Mouse (Mus musculus): ENCODE measurements at regions not wholly inside any gene's neighbourhood (a gene's known extent, or its start where the extent isn't known, plus 50 kb on each side); places are given as distances from the start of the nearest gene placed in this dataset.

DNA sequence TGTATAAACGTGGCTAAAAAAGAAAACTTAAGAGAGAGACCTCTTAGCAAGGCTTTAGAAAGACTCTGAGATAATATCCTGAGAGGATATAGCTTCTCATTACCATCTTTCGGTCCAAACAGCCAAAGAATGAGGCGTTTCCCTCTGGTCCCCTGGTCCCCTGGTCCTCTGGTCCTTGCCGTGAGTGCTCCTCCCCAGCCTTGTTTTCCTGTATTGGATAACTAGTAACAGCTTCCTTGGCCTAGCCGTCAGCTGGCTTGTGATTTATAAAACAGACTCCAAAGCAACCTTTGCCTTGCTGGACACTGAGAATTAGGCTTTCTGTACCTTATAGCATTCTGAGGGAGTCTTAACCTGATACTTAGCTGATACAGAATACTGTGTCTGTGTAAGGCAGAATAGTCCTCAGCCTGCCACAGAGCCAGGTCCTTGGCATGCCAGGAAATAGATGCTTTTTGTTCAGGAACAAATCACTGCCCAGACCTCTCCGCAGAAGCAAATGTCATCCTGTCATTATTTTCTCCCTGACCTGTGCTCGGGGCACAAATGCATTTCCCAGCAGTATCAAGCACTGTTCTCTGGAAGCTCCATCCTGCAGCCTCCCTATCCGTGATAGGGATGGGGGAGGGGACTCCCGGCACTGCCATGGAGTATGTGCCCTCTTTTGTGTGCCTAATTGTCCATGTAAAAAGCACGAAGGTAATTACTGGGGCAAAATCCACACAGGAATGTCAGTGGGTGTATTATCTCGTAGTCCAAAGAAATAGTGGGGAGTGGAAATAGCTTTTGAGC is 500.7 kb upstream of the Adamts9 start:
- Histone ChIP-seq H3K36me3 (ENCODE audit: control insufficient read depth, insufficient read depth, low read length) (no peaks in the 10 kb centered on the region), H3K9me3 (ENCODE audit: control insufficient read depth, low read length) (no peaks in the 10 kb centered on the region), H3K4me1 (ENCODE audit: control insufficient read depth, insufficient read depth, low read length) (peaks cover 9% of the 10 kb centered on the region), H3K4me2 (replicated peaks; ENCODE audit: low read depth, low read length, severe bottlenecking) (no peak overlapping the region), H3K4me3 (replicated peaks; ENCODE audit: low read length) (no peak overlapping the region), H3K27ac (replicated peaks; ENCODE audit: low read depth, low read length) (0 out of 2 replicates have a peak overlapping the region, but pooled peaks have one; percentile 13), H3K9ac (ENCODE audit: low read depth, low read length, severe bottlenecking) (no peak overlapping the region), H3K27me3 (ENCODE audit: control insufficient read depth, insufficient read depth, low read length) (no peaks in the 10 kb centered on the region)
- DNase-seq (ENCODE audit: low spot score) (no peak), ATAC-seq (ENCODE audit: low FRiP score, low read depth) (no peak)
- WGBS: 38% methylated on average over 11 of the region's 11 CpGs
- TF ChIP-seq POLR2A (IDR thresholded peaks at IDR 0.05; ENCODE audit: borderline replicate concordance, extremely low read depth, insufficient read depth, insufficient read length): no peak

DNA sequence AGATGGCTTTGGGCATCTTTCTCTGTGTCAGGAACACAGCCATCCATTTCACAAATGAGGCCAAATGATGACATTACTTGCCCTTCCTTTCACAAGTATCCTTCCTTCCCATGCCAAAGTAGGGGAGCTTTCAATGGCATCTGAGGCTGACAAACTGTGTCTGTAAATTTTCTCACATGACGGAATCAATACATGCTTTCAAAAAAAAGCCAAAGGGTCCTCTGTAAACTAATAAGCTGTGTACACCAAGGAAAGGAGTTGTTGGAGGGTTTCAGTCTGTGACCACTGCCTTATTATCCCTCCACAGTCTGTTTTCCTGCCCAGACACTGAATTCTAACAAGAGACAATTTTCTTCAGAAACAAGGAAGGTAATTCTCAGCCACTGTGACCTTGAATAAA is 490.2 kb upstream of the Adamts9 start:
- ATAC-seq (ENCODE audit: low FRiP score, low read depth): no peak
- H3K4me3 ChIP-seq (replicated peaks; ENCODE audit: low read length): no peak overlapping the region
- no peak for TF ChIP-seq POLR2A (IDR thresholded peaks at IDR 0.05; ENCODE audit: borderline replicate concordance, extremely low read depth, insufficient read depth, insufficient read length)
- H3K9me3 ChIP-seq (ENCODE audit: control insufficient read depth, low read length): no peaks in the 10 kb centered on the region
- no peaks in the 10 kb centered on the region for H3K4me1 ChIP-seq (ENCODE audit: control insufficient read depth, insufficient read depth, low read length)
- WGBS: 77% methylated on average over 1 of the region's 1 CpGs
- no peaks in the 10 kb centered on the region for H3K36me3 ChIP-seq (ENCODE audit: control insufficient read depth, insufficient read depth, low read length)
- no peak overlapping the region for H3K4me2 ChIP-seq (replicated peaks; ENCODE audit: low read depth, low read length, severe bottlenecking)
- H3K27ac ChIP-seq (replicated peaks; ENCODE audit: low read depth, low read length): no peak overlapping the region
- no peak overlapping the region for H3K9ac ChIP-seq (ENCODE audit: low read depth, low read length, severe bottlenecking)
- no peak for DNase-seq (ENCODE audit: low spot score)
- no peaks in the 10 kb centered on the region for H3K27me3 ChIP-seq (ENCODE audit: control insufficient read depth, insufficient read depth, low read length)

DNA sequence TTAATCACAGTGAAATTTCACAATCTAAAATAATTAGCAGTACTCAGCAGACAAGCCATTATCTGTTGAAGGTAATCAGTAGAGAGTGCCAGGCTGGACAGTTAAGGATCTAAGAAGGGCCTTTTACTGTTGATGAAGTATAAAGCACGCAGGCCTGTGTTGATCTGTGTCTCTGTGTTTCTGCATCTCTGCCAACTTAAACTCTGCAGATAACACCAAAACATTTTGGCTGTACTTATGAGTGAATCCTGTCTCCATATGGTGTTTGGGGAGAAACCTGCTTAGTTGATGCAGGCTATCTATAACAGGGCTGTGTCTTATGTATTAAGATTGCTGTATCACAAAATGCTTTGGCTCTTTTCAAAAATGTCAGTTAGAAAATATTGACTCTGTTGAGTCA is 482.8 kb upstream of the Adamts9 start:
- Histone ChIP-seq H3K9me3 (ENCODE audit: control insufficient read depth, low read length) (no peaks in the 10 kb centered on the region), H3K27me3 (ENCODE audit: control insufficient read depth, insufficient read depth, low read length) (no peaks in the 10 kb centered on the region), H3K36me3 (ENCODE audit: control insufficient read depth, insufficient read depth, low read length) (no peaks in the 10 kb centered on the region), H3K4me2 (replicated peaks; ENCODE audit: low read depth, low read length, severe bottlenecking) (no peak overlapping the region), H3K9ac (ENCODE audit: low read depth, low read length, severe bottlenecking) (no peak overlapping the region), H3K27ac (replicated peaks; ENCODE audit: low read depth, low read length) (no peak overlapping the region), H3K4me3 (replicated peaks; ENCODE audit: low read length) (no peak overlapping the region), H3K4me1 (ENCODE audit: control insufficient read depth, insufficient read depth, low read length) (no peaks in the 10 kb centered on the region)
- ATAC-seq (ENCODE audit: low FRiP score, low read depth): no peak
- DNase-seq (ENCODE audit: low spot score): no peak
- TF ChIP-seq POLR2A (IDR thresholded peaks at IDR 0.05; ENCODE audit: borderline replicate concordance, extremely low read depth, insufficient read depth, insufficient read length): no peak
- 79% methylated on average over 1 of the region's 1 CpGs for WGBS

DNA sequence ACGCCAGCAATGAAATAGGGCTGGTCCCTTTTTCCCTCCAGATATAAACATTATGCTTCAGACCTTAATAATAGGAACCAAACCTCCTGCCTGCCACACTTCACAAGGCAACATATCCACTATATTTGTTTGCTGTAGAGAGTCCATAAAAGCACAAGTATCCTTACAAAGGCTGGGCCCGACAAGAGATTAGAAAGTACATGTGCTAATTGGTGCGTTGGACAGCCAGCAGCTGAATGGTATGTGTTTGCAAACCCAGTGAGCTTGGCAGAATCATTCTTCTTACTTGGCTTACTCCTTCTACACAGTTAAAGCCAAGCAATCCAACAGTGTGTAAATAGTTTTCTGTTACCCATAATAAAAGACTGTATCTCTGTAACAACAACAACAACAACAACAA is 479.6 kb upstream of the Adamts9 start:
- no peak for TF ChIP-seq POLR2A (IDR thresholded peaks at IDR 0.05; ENCODE audit: borderline replicate concordance, extremely low read depth, insufficient read depth, insufficient read length)
- no peaks in the 10 kb centered on the region for H3K9me3 ChIP-seq (ENCODE audit: control insufficient read depth, low read length)
- H3K27ac ChIP-seq (replicated peaks; ENCODE audit: low read depth, low read length): no peak overlapping the region
- H3K9ac ChIP-seq (ENCODE audit: low read depth, low read length, severe bottlenecking): no peak overlapping the region
- H3K4me1 ChIP-seq (ENCODE audit: control insufficient read depth, insufficient read depth, low read length): no peaks in the 10 kb centered on the region
- no peaks in the 10 kb centered on the region for H3K27me3 ChIP-seq (ENCODE audit: control insufficient read depth, insufficient read depth, low read length)
- no peak overlapping the region for H3K4me3 ChIP-seq (replicated peaks; ENCODE audit: low read length)
- no peaks in the 10 kb centered on the region for H3K36me3 ChIP-seq (ENCODE audit: control insufficient read depth, insufficient read depth, low read length)
- no peak for DNase-seq (ENCODE audit: low spot score)
- WGBS: 42% methylated on average over 3 of the region's 3 CpGs
- H3K4me2 ChIP-seq (replicated peaks; ENCODE audit: low read depth, low read length, severe bottlenecking): no peak overlapping the region
- no peak for ATAC-seq (ENCODE audit: low FRiP score, low read depth)

DNA sequence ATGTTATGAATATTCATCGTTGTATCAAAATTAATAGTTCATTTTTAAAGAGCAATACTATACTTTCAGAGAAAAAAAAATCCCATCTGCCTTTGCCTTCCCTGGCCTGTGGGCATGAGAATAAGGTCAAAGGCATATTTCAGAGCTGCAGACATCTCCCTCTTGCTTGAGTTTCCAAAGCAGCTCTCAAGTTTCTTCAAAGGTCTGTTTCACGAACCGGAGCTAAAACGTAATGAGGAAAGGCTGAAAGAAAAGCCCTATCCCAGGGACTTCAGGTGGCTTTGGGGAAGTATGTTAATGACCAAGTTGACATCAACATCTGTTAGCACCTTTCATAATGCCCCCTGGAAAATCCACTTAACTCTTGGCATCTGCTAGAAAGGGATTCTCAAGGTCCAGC is 479.0 kb upstream of the Adamts9 start:
- no peaks in the 10 kb centered on the region for H3K36me3 ChIP-seq (ENCODE audit: control insufficient read depth, insufficient read depth, low read length)
- H3K4me1 ChIP-seq (ENCODE audit: control insufficient read depth, insufficient read depth, low read length): peaks cover 5% of the 10 kb centered on the region; the same call in 1 of the 2 replicates
- TF ChIP-seq POLR2A (IDR thresholded peaks at IDR 0.05; ENCODE audit: borderline replicate concordance, extremely low read depth, insufficient read depth, insufficient read length): no peak
- H3K27ac ChIP-seq (replicated peaks; ENCODE audit: low read depth, low read length): no peak overlapping the region
- no peak for DNase-seq (ENCODE audit: low spot score)
- no peaks in the 10 kb centered on the region for H3K9me3 ChIP-seq (ENCODE audit: control insufficient read depth, low read length)
- WGBS: 32% methylated on average over 4 of the region's 4 CpGs
- no peak overlapping the region for H3K9ac ChIP-seq (ENCODE audit: low read depth, low read length, severe bottlenecking)
- no peaks in the 10 kb centered on the region for H3K27me3 ChIP-seq (ENCODE audit: control insufficient read depth, insufficient read depth, low read length)
- H3K4me2 ChIP-seq (replicated peaks; ENCODE audit: low read depth, low read length, severe bottlenecking): no peak overlapping the region
- H3K4me3 ChIP-seq (replicated peaks; ENCODE audit: low read length): no peak overlapping the region
- no peak for ATAC-seq (ENCODE audit: low FRiP score, low read depth)
